Mouse (Mus musculus) thymus, postnatal 10 days (tissue): ENCODE measurements around the gene Lrrc27.

Experiments
- DNase-seq, 2 experiments: peaks; one replicate each; pipeline ENCODE4 v3.0.0; 2021; ENCODE audit warnings: low spot score in 2 of 2

The Lrrc27 gene

GRCm38 (mm10) chr7:139246086-139246485 lies 33.3 kb downstream of the Lrrc27 start:
- no peak for DNase-seq

DNA sequence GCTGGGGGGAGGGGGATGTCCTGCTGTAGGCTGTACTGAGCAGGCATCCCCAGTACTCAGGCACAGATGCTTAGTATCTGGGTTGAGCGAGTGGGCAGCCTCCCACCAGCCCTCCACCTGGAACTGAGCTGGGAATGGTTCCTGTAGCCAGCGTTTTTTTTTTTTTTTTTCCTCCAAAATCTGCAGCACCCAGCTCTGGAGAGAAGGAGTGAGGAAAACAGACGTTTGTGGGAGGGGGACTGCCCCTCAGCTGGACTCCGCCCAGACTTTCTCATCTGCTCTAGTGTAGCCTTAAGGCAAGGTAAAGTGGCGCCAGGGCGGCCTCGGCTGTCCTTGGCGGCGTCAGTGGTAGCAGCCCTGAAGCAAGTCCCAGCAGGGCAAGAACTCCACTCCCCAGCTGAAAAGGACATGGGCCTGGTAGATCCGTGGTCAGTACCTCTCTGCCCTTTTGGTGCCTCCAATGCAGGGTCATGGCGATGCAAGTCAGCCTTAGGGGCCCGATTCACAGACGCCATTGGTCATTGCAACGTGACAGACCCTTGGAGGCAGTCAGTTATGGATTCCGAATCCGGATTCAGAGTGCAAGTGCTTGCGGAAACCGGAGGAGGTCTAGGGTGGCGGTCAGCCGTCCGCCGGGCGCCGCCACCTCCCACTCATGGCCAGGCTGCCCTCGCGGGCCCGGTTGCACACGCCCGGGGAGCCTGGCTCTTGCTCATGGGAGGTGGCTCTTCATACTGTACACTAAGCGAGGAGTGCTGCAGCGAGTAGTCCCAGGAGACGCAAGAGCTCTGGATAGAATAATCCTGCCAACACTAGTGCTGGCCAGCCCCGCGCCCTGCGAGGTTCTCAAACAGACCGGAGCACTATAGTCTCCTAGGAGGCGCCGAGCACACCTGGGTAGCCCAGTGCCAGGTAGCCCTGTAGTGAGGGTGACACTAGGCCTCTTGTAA lies 34.4 kb downstream of the Lrrc27 start:
- no peak for DNase-seq

DNA sequence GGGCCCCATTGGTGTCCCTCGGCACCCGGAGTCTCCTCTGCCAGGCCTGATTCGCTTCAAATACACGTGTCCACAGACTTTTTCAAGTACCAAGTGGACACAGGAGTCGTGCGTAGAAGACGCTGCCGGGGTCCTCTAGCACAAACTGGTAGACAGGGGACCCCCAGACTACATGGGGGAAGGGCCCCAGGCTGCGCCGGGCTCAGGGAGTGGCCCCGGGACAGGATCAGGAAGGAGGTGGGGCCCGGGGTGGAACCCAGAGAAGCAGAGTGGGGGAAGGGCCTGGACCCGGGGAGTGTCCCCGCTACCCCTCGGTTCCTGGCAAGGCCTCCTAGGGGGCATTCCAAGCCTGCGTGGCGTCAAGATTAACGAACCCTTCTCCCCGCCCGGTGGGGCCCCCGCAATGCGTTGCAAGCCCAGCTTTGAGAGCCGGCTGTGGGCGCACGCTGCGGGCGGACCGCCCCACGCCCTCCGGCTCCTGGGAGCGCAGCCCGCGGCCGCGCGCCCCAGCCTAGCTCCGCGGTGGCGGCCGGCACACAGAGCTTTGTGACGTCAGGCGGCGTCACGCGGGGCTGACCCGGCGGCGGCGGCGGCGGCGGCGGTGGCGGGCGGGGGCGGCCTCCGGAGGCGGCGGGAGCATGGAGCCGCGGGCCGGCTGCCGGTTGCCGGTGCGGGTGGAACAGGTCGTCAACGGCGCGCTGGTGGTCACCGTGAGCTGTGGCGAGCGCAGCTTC lies 35.3 kb downstream of the Lrrc27 start, which contains the start of gene Pwwp2b:
Pwwp2b (plus strand) TSS at position 602 of the 734 bp plus-strand sequence.
- DNase-seq = peak; percentile 31 to 68

GRCm38 (mm10) chr7:139248615-139249405 lies 36.0 kb downstream of the Lrrc27 start:
- no peak for DNase-seq

DNA sequence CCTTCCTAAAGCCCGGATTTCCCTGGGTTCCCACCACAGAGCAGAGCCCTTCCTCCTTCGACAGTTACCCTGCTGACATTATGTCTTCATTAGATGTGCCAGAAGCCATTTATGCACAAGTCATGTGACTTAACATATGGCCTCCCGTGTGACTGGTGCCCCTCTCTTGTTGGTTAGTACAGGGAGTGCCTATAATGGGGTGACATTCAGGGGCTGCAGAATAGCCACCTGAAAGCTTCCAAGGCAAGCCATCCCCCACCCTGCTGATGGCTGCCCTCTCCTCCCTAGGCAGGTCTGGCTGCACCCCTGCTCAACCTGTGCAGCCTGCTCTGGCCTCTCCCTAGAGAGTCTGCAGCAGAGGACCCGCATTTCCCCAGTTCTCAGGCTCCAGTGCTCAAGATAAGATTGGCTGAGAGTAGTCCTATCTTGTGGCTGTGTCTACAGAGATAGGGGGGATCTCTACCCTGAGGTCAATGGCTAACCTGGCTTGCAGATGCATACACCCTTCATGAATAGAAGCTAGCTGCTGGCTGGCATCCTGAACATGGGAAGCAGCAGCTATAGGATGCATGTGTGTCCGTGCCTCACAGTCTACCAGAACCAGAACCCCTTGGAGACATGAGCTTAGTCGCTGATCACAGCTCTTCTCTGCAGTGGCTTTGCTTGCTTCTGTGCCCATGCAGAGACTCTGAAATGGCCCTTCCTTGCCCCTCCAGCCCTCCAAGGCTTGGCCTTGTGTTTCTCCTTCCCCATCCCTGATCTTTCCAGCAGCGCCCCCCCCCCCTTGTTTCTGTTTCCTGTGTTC lies 36.8 kb downstream of the Lrrc27 start:
- DNase-seq = no peak

DNA sequence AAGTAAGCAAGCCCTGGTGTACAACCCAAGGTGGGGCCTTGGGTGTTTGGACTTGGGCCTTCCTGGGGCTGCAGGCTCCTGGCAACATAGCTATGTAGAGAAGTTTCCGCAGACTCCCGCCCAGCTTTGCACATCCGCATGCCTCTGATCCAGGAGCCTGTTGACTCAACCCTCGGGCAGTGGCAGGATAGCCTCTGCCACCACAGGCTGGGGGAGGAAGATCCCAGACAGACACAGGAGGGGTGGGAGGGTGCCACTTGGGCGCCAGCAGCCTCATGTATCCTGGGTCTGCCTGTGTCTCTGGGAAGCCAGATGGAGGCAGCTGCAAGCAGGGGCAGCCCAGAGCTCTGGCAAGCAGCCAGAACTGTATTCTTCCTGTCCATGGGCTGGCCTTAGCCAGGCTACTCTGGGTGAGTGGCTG lies 39.1 kb downstream of the Lrrc27 start:
- no peak for DNase-seq

DNA sequence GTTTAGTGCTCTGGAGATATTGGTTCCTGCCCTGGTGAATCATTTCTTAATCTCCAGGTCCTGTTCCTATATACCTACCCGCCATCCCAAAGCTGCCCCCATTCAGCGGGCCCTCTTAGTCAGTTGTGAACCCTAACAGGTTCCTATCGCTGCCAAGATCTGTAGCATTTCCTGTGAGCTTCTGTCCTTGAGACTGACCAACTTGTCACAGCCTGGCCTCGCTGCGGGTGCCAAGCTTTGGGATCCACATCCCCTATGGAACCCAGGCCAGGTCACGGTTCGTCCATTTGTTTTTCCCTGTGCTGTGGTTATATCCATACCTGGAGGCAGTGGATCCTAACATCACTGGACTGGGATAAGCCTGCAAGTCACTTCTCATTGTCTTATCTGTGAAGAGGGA lies 39.8 kb downstream of the Lrrc27 start:
- no peak for DNase-seq

DNA sequence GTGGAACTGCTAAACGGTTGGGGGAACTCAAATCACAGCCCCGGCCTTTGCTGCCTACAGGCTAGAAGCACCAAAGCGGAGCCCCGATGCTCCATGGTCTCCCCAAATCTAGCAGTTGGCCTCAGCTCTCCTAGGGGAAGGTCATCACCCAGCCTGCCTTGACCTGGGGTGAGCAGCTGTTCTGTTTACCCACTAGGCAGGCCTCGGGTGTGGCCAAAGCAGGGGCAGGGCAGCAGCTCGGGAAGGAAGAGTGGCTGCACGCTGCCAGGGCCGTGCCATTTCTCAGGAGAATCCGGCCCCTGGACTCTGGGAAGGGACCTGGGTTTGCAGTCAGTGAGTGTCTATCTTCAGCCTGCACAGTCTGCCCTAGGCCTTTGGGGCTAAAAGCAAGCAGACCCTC lies 40.2 kb downstream of the Lrrc27 start:
- DNase-seq = no peak

GRCm38 (mm10) chr7:139253462-139253861 lies 40.7 kb downstream of the Lrrc27 start:
- no peak for DNase-seq

- no peak for DNase-seq
These were observed 41.8 kb downstream of the Lrrc27 start for GRCm38 (mm10) chr7:139254626-139255025.

GRCm38 (mm10) chr7:139257752-139258542 lies 45.2 kb downstream of the Lrrc27 start:
- DNase-seq = no peak

GRCm38 (mm10) chr7:139264337-139264736 lies 51.5 kb downstream of the Lrrc27 start:
- no peak for DNase-seq

DNA sequence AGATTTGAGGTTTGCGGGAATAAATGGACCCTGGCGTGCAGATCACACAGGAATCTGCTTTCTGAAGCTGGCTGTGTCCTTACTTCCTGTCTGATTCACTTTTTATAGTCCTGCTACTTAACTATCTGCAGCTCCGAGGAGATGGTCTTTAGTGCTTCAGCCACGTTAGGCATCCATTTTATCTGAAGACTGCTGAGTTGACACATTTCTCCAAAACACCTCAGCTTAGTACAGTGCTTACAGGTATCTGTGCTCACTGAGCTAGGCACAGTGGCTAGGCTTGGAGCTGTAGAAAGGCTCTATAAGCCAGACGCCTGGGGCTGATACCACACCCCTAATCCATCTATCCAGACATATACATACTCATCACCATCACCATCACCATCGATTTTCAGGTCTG lies 52.8 kb downstream of the Lrrc27 start:
- no peak for DNase-seq

- no peak for DNase-seq
These were observed 53.6 kb downstream of the Lrrc27 start for GRCm38 (mm10) chr7:139266431-139266830.

- DNase-seq = no peak
These were observed 54.4 kb downstream of the Lrrc27 start for GRCm38 (mm10) chr7:139266886-139267870.

GRCm38 (mm10) chr7:139270738-139271137 lies 58.0 kb downstream of the Lrrc27 start:
- DNase-seq = no peak

GRCm38 (mm10) chr7:139271871-139272270 lies 59.1 kb downstream of the Lrrc27 start:
- DNase-seq = no peak

DNA sequence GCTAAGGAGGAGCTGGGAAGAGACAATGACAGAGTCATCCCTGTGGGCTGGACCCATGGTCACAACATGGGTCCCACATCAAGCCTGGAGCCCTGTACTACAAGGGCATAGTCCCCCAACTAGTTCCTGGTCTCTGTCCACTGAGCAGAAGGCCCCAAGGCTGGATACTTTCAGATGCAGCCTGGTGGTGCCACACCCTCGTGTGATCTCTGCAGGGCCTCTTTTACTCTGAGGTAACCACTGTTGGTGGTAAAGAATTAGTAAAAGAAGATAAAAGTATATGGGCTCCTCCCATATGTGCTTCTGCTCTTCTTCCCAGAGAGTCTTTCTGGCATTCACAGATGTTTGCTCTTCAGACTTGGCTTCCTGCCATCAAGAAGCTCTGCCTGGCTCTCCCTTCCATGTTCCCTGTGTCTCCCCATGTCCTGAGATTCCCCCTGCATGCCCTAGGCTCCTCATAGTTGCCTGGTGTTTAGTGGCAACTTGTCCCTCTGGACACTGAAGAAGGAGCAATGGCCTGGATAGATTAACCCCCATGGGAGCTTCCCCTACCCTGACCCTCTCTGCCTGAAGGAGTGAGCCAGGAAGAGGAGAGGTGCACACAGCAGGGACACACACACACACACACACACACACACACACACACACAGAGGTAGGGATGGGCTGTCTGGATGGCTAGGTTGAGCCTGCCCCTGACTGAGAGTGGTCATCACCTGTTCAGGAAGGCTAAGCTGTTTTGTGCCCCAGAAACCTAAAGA lies 60.0 kb downstream of the Lrrc27 start:
- DNase-seq = no peak
